Mouse (Mus musculus) neural tube, embryonic 10.5 days (tissue): ENCODE results near the gene Pex11g.

ENCODE experiments used
- DNase-seq: peaks from one replicate; pipeline ENCODE4 v3.0.0-alpha.2; 2017; ENCODE audit warnings: low spot score; ENCODE audit errors: extremely low spot score

Pex11g gene

DNA sequence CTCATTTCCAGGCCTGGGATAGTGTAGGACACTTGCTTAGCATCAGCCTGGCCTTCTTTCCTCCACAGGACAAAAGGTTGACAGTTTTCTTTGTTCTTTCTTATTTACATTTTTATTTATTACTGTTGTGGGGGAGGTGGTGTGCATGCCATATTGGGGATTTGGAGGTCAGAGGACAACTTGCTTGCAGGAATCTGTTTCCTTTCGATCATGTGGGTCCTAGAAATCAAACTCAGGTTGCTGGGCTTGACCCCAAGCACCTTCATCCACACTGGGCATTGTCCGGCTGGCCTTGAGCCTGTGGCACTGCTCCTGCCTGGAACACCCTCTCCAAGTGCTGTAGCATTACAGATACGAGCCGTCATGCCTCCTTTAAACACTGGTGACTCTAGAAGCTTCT, 50.6 kb downstream of the Pex11g start:
- peak; percentile 38 for DNase-seq

DNA sequence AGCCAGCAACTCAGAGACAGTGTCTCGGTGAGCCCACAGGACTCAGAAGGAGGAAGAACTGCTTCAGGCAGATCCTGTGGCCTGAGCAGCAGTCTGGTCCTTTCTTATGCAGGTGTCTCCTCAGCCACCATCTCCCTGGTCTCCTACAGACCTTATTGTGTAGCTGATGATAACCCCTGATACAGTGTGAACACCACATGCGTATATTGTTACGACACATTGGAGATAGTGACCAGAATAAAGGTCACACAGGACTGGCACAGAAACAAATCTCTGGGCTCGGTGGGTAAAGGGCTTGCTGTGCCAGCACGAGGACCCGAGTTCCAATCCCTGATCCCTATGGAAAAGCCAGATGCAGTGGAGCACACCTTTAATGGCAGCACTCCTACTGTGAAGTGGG, 51.8 kb downstream of the Pex11g start:
- DNase-seq: no peak

DNA sequence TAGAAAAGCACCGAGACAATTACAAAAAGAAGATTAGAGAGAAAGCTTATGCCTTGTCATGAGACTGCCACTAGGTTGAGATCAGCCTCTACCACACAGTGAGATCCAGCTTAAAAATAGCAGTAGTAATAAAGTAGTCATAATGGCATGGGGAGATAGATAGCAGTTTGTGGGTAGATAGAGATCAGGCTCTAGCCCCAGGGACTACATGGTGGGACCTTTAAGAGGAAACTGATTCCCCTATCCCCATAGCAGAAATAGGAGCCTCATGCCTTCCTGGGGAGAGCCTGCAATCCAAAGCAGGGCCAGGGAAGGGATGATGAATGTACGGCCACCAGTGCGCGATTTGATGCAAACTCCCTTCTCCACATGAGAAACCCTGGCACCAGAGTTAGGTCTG, 52.2 kb downstream of the Pex11g start:
- no peak for DNase-seq

DNA sequence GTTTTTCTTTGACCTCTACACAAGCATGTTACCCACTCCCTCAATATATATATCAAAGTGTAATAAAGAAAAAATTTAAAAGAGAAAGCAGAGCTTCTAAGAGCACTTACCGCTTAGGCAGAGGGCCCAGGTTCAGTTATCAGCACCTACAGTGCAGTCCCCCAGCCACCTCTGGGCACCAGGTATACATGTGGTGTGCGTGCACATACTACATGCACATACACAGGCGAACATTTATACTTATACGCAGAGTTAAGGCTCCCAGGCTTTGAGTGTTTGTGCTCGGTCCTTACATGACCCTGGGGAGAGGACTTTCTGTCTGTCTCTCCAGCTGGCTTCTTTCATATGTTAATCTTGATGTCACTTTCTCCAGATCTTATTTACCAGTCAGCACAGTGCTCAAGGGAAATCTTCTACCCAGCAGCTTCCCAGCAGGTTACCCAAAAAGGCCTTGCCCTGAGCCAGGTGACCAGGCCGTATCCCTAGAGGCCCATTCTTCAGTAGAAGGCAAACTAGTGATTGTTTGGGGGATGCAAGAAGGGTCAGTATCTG, 52.8 kb downstream of the Pex11g start:
- DNase-seq: no peak

DNA sequence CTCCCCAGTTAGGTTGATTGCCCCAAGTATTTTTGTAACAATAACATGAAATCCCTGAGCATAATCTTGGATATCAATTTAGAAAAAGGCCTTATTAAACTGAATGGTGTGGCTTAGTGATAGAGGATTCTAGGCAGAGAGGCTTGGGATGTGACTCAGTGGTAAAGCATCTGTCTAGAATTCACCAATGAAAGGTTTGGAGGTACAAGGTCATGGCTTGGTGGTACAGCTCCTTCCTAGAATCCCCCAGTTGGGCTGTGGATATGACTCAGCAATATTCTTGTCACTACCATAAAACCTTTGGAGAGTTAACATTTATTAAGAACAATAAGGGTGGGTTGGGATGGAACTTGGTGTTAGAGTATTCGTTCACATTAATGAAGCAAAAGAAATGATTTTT, 54.7 kb downstream of the Pex11g start:
- no peak for DNase-seq

DNA sequence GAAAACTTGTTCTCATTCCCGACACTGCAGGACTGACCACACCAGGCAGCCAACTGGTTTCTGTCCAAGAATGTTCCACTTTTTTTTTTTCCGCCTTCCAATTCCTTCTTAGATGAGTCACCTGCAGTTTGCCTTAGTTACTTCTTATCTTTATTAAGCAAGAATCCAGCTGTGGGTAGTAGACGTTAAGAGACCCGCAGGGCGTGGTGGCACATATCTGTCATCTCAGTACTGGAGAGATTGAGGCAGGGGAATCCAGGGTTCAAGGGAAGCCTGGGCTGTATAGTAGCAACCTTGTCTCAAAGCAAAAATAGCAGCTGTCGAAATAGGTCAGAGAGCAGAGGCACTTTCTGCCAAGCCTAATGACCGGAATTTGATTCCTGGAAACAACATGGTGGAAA, 55.6 kb downstream of the Pex11g start:
- no peak for DNase-seq

DNA sequence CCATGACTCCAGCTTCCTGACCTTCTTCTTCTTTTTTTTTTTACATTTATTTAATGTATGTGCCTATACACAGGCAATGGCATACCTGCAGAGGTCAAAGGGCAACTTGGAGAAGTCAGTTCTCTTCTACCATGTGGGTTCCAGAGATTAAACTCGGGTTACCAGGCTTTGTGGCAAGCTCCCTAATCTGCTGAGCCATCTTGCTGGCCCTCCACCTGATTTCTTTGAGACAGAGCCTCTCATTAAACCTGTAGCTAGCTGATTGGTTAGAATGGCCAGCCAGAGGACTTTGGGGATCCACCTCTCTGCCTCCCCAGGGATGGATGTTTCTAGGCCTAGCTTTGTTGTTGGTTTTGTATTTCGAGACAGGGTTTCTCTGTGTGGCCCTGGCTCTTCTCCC, 56.4 kb downstream of the Pex11g start:
- DNase-seq: no peak

DNA sequence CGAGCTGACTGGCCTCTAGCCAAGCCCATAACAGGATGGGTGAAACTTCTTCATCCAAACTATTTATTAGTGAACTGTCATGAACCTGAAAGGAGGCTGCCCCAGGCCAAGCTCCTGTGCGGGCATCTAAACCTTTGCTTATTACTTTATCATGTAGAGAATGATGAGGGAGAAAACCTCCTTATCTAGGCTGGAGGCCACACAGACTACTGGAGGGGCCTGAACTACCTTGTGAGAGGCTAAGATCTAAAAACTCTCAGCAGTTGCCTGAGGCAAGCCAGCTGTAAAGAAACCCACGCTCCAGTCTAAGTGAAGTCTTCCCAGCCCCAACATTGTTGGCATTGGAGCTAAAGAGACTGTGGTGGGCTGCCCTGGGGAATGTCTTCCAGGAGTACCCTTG, 60.1 kb downstream of the Pex11g start:
- no peak for DNase-seq
